Mouse (Mus musculus) ES-E14 (cell line): ENCODE data around the gene Notum.

Experiments used
- CHD2 ChIP-seq: IDR thresholded peaks from 2 replicates; pipeline ENCODE4 v1.6.1; 2014; ENCODE audit warnings: mild to moderate bottlenecking, low read depth, low read length, inconsistent platforms
- ZNF384 ChIP-seq: IDR thresholded peaks from 2 replicates; pipeline ENCODE4 v1.6.1; 2012; ENCODE audit warnings: low read depth, low read length, inconsistent platforms

DNA sequence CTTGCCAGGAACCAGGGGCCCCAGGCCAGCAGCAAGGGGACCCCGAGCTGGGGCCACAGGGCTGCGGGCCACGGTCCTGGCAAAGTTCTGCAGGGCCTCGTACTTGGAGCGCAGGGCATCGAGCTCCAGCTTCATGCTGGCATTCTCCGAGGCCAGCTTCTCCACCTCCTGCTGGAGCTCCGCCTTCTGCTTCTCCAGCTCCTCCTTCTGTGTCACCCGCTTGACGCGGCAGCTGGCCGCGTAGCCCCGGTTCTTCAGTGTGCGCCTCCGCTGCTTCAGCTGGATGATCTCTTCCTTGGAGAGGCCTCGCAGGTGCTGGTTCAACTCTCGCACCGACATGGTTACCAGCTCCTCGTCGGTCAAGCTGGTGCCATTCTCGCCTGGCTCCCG, 31.6 kb downstream of the Notum start:
- TF ChIP-seq CHD2 (no peak), ZNF384 (no peak)
